Mouse (Mus musculus): ENCODE measurements at regions not wholly inside any gene's neighbourhood (a gene's known extent, or its start where the extent isn't known, plus 50 kb on each side); places are given as distances from the start of the nearest gene placed in this dataset.

DNA sequence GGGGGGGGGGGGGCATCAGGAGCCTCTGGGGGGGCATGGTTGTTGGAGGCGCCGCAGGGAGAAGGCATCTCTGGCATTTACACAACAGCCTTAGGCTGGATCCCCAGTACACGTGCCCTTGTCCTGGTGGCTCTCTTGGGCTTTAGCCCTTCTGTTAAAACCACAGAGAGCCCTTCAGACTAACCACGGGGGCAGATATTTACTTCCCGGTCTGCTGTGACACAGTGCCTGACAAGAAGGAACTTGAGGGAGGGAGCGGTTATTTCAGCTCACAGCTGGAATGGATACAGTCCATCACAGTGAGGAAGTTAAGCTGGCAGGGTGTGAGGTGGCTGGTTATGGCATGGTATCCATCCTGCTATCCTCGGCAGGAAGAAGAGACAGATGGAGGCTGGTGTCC, 71.0 kb upstream of the Gm11733 start:
- DNase-seq = no peak

DNA sequence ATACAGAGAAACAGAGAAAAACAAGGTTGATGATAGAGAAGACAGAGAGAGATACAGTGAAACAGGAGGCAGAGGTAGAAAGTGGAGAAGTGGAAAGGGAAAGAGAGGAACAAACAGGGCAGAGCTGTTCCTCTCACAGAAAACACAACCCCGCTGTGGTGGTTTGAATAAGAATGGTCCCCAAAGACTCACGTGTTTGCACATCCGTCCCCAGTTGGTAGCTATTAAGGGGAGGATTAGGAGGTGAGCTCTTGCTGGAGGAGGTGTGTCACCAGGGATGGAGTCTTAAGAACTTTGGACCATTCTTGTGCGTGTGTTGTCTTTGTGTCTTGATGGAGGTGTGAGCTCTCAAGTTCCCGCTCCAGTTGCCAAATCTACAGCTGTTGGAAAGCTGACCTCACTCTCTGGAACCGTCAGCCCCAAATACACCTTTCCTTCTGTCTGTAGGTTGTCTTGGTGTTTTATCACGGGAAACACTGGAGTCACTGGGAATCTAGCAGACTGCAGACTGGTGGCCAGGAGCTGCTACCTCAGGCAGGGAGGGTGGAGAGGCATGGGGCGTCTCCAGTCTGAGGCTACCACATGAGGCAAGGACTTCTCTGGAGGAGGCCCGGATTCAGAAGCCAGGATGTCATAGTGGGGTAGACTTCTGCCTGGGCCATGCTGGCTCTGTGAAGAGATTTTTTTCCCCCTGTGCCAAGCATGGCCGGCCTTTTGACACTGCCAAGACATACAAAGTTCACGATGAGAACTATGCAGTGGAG, 70.0 kb upstream of the Gm11733 start:
- no peak for DNase-seq

DNA sequence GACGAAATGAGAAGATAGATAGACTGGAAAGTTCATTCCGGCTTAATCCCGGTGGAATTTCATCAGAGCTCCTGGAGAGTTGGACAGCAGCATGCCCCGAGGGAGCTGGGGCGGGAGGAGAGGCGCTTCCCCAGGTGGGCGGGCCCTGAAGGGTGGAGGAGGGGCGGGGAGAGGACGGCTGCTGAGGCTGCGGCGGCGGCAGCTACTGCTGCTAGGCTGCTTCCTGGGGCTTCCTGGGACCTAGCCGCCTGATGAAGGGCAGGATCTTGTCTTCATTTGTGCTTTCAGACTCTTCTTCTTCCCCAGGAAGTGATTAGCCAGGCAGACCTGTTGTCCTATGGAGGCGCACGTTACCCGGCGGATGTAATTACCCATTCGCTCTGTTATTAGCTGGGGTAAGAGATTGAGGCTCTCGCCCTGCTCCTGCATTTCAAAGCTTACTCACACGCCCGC, 69.3 kb upstream of the Gm11733 start:
- DNase-seq = peak; percentile 81

DNA sequence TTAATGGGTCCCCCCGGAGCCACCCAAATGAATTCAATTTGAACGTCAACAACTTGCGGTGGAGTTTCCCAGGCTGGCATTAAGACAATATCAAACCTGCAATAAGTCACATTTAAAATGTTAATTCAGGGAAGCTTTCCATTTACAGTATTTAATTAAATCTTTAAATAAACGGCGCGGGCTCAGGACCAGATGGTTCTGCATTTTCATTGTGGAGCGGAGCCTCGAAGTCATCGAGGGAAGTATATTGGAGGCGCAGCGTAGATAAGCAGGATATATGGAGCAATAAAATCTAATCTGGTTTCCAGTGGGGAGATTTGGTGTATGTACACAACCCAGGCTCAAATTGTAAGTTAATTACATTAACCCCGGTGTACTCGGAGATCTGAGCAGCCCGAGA, 68.7 kb upstream of the Gm11733 start:
- DNase-seq = no peak

DNA sequence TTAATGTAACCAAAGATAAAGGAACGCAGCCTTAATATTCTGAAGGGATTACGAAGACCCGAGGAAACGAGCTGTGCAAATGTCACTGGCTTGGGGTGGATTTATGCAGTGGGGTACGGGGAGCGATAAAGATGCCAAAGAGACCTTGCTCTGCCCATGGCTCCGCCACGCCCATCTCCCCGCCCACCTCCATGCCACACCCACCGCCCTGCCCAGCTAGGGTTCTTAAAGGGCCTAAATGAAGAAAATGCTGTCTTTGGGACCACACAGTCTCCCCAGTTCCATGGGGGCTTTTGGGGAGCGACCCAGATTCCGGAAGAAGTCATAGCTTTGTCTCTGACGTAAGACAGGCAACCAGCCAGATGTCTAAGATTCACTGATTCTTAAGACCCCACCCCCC, 68.2 kb upstream of the Gm11733 start:
- peak; percentile 68 for DNase-seq

DNA sequence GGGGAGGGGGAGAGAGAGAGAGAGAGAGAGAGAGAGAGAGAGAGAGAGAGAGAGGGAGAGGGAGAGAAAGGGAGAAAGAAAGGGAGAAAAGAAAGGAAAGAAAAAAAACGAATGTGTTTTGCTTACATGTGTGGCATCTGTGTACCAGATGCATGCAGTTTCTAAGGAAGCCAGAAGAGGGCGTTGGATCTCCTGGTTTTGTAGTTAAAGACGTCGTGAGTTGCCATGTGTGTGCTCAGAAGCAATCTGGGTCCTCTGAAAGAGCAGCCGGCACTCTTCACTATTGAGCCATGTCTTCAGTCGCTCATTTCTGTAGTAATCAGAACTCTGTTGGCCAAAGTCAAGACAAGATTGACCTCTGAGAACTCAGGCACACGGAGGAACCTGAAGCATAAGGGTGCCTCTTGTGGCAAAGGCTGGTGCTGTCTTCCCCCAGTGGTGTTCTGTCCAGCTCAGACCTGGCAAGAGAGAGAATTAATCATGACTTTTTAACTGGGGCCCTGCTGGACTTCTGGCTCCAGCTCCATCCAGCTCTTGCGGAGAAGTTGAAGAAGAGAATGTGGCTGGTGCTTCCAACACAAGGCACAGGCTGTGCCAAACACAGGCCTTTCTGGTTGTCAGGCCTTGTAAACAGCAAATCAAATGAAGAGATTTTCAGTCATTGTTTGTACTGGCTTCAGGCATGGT, 67.0 kb upstream of the Gm11733 start:
- DNase-seq = no peak

DNA sequence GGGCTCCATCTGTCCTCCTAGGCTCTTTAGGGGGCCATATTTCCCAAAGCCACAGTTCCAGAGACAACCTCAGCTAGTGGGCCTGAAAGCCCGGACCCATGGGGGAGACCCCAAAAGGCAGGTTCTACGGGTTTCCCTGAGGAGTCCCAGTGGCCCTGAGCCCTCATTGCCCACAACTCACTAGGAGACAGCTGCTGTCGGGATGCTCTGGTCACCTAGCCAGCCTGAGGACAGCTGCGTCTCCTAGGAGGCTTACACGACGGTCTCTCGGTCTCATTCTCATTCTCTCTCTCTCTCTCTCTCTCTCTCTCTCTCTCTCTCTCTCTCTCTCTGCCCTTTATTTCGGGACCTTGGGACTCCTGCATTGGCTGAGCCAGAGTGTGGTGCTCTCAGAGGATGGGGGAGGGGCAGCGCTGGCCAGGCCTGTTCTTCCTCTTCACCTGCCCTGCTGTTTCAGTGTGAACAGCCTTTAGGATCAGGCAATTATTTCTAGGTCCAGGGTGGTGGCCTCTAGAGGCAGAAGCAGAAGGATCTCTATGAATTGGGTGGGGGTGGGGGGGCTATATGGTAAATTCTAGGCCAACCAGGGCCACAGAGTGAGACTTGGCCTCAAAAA, 66.1 kb upstream of the Gm11733 start:
- no peak for DNase-seq

DNA sequence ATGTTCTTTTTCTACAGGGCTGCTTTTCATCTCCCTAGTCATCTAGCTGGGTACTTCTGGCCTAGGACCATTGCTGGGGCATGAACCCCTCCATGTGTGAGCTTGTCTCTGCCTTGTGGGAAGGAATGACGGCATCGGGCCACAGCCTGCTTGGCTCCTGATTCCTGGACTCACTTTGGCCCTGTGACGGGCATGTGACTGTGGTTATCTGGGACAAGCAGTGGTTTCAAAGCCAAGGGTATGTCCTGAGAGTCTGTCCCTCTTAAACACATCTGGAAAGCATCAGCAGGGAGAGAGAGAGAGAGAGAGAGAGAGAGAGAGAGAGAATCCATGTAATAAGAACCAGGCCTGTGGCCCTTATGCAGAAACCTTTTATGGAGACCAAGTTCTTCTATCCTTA, 65.2 kb upstream of the Gm11733 start:
- no peak for DNase-seq

DNA sequence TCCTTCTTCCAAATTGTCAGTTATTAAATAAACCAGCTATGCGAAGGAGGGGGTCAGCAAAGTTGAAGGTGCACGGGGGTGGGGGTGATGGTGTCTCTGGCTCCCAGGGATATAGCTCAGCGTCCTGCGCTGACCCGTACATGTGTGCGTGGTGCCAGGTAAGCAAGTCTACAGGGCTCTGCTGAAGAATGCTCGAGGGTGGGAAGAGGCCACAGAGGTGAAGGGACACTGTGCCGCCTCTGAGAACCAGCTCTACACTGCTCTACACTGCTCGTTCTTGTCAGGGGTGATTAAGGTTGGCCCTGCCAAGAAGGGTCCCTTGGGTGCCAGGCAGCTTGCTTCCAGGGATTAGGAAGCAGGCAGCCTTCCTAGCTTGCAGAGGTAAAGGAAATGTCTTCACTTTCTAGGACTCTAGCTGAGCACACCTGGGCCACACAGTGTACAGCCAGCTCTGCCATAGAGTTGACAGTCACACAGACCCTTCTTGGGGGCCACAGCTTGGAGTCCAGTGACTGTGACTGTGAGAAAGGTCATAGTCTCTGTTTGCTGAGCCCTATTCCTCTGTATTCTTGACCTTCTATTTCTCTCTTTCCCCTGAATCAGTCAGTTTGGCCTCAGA, 64.7 kb upstream of the Gm11733 start:
- no peak for DNase-seq

DNA sequence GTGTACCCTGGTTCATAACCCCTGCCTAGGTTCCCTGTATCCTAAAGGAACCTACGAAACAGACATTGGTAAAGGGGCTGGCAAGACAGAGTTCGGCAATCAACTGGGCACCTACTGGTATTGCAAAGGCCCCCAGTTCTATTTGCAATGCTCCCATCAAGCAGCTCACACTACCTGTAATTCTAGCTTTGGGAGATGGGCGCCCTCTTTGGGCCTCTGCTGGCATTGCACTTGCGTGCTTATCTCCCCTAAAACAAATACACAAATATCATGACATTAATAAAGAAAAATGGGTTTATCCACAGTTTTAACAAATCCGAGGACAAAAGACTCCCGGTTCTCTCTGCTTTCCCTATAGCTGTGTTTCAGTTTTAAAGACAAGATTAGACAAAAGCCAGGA, 61.5 kb upstream of the Gm11733 start:
- no peak for DNase-seq

DNA sequence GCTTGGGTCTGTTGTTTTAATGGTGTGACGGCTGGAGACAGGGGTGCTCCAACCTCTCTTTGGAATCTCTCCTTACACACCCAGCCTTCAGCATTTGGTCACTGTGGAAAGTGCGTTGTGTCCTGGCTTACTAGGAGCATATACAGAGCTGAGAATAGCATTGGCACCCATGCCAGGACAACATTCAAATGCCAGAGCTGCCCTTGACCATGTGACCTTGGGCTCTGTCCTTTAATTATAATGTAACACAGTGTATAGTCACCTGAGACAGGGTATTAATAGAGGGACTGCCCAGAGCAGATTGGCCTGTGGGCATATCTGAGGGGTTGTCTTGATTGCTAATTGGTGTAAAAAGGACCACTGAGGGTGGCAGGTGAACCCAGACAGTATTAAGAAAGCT, 60.7 kb upstream of the Gm11733 start:
- DNase-seq = no peak

DNA sequence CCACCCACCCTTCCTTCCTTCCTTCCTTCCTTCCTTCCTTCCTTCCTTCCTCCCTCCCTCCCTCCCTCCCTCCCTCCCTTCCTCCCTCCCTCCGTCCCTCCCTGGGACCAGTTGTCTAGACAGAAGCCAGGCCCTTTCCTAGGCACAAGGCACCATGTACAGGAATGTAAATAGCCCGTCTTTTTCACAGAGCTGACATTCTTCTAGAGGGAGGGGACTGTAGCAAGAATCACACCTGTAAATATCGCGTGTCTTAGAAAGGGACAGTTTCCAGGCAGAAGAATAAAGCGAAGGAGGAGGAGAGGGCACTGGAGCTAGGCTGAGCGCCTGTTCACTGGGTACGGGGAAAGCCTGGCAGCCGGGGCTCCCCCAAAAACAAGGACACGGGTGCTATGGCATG, 58.7 kb upstream of the Gm11733 start:
- DNase-seq = no peak

DNA sequence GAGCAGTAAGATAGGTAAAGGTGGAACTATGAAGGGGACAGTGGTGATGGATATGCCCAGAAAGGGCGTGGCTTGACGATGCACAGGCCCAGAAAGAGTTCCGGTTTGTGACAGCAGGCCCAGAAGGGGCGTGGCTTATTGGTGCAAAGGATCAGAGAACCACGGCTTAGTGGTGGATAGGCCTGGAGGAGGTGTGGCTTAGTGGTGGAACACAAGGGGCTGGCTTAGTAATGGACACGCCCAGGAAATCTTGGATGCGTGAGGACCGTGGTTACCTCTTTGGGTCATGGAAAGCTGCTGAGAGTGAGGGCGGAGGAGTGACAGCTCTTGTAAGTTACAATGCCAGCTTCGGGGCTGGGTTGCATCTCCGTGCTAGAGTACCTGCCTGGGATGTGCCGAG, 58.2 kb upstream of the Gm11733 start:
- DNase-seq = no peak

DNA sequence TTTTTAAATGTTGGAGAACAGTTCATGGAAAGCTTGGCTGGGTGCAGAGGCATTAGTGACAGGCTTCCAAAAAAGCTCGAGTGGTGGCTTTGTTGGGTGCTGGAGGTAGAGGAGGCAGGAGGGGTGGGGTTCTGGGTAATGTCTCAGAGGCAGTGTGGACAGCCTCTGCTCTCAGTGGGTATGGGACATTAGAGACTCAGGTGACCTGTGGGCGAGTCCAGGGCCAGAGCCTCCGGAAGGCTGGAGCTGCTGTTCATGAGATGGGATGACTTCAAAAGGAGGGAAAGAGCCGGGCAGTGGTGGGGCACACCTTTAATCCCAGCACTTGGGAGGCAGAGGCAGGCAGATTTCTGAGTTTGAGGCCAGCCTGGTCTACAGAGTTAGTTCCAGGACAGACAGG, 57.5 kb upstream of the Gm11733 start:
- DNase-seq = no peak

DNA sequence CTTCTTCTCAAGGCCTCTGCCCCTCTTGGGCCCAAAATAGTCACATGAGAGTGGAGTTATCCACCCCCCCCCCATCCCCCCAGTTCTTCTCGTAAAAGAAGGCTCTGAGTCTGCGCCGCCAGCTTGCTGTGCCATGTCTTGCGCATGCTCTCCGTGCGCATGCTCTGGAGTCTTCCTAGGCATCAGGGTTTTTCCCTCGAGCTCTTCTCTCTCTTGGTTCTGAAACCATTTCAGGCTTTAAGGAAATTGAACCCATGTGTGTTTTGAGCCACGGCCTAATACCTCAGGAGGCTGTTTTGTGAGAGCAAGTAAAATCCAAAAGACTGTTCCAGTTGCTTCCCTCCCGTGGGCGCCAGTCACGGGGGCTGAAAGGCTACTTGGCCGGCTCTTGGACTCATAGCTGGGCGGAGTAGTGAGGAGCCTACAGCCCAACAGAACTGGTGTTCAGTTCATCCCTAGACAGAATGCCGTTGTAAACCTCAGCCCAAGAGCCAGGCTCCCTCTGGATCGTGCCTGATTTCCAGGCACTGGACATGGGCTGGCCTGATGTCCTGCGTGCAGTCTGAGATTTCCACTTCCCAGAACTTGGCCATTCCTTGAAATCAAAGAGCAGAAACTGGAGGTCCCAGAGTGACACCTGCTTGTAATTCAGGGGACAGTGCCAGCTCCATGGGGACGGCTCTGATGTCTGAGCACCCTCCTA, 56.2 kb upstream of the Gm11733 start:
- no peak for DNase-seq

DNA sequence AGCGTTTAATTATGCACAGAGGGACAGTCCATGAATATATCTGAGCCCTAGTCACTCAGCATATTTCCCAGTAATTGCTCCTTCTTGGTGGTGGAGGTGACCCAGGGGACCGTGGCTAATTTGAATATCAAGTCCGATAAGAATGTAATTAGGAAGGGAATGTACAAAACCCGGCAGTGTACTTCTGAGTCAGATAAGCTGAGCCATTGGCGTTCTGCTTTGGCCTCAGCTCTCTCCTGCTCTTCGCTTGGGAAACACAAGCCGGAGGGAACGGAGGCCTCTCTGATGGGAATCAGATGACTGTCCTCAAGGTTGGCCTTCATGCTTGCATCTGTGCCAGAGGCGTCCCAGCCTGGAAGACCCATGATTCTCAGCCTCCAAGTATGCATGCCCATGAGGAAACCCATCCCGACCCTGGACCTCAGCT, 54.8 kb upstream of the Gm11733 start:
- DNase-seq = no peak

DNA sequence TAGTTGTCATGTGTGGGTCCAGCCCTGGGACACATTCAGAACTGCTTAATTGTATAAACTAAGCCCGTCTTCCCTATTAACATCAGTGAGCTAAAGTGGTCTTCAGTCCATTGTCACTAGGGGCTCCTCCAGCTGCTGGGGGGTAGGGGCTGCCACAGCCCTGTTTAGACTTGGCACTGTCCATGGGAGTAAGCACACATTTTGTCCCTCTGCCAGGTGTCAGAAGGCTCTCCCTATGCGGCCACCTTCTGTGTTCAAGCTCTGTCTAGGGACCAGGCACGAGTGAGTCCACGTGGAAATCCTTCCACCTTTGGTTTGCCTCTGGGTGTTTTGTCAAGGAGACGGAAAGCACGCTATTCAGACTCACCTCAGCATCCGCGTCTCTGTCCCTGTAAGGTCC, 54.3 kb upstream of the Gm11733 start:
- no peak for DNase-seq

DNA sequence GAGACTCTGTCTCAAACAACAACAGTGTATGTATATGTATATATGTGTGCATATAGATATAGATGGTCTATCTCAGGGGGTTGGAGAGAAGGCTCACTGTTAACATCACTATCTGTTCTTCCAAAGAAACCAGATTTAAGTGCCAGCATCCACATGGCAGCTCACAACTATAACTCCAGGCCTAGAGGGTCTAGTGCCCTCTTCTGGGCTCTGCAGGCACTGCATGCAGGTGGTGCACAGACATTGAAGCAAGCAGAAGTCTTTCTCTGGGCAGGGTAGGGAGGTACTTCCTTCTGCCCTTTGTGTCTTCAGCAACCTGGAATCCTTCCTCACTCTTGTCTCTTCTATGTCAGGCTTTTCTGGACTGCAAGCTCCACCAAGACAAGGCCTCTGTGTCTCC, 50.1 kb upstream of the Gm11733 start:
- DNase-seq = no peak

All from kidney, postnatal 10 days (tissue).